17 mouse cellular contexts compared by ENCODE assay signal in genomic region chr3:68564978-68565674, GRCm38 (mm10).
A peak's percentile ranks its signal among the peaks of the same experiment; 100 is the strongest.
DNase-seq lines count a peak whose midpoint lies in the region; ATAC-seq lines count a peak whose summit lies in the region.
"Had no signal": no experiment of that assay in that cellular context is flagged by ENCODE, and none has a peak within 500 bp of the region (broad histone marks: within the 10 kb centered on the region; RNA-seq: fewer than 3 reads in every experiment).

No protein-coding gene starts in this region.

- intact Hi-C loops in left cerebral cortex, postnatal 25 days (cut with DNase I) = no loop called here

- 0 out of 2 replicates have a peak overlapping the region, but pooled peaks have one; percentile 2 for H3K27ac ChIP-seq in heart, embryonic 10.5 days
- no peak overlapping the region for H3K27ac ChIP-seq in midbrain, embryonic 11.5 days (ENCODE audit: low read depth, low read length)
- H3K27ac ChIP-seq in midbrain, embryonic 16.5 days (ENCODE audit: low read length) = no peak overlapping the region
- H3K27ac ChIP-seq in midbrain, embryonic 15.5 days = no peak overlapping the region
- H3K27ac ChIP-seq: kidney, embryonic 15.5 days; liver, embryonic 15.5 days; stomach, postnatal 0 days had no signal

- ATAC-seq in midbrain, embryonic 11.5 days (ENCODE audit: low FRiP score) = peak; percentile 22; the same call in 1 of the 2 replicates
- ATAC-seq in midbrain, embryonic 16.5 days = no peak
- peak; percentile 55; the same call in 1 of the 2 replicates for ATAC-seq in midbrain, embryonic 15.5 days (replicated peaks)
- ATAC-seq: intestine, embryonic 16.5 days had no signal

- H3K4me1 ChIP-seq in heart, embryonic 10.5 days = peaks cover 32% of the 10 kb centered on the region
- no peaks in the 10 kb centered on the region; the same call in none of the 2 replicates for H3K4me1 ChIP-seq in midbrain, embryonic 11.5 days (ENCODE audit: control insufficient read depth, insufficient read depth, low read length)
- peaks cover 4% of the 10 kb centered on the region; the same call in 1 of the 2 replicates for H3K4me1 ChIP-seq in midbrain, embryonic 16.5 days (ENCODE audit: control insufficient read depth, insufficient read depth, low read length)
- H3K4me1 ChIP-seq in midbrain, embryonic 15.5 days = peaks cover 16% of the 10 kb centered on the region
- H3K4me1 ChIP-seq: liver, embryonic 15.5 days had no signal

- no peak overlapping the region for H3K4me3 ChIP-seq in heart, embryonic 10.5 days
- no peak overlapping the region for H3K4me3 ChIP-seq in midbrain, embryonic 11.5 days (ENCODE audit: low read depth, low read length)
- no peak overlapping the region for H3K4me3 ChIP-seq in midbrain, embryonic 16.5 days (ENCODE audit: low read depth, low read length)
- H3K4me3 ChIP-seq in midbrain, embryonic 15.5 days = no peak overlapping the region
- H3K4me3 ChIP-seq: kidney, embryonic 15.5 days; liver, embryonic 15.5 days had no signal

- H3K9me3 ChIP-seq in heart, embryonic 10.5 days = no peaks in the 10 kb centered on the region
- no peaks in the 10 kb centered on the region for H3K9me3 ChIP-seq in midbrain, embryonic 11.5 days (ENCODE audit: control insufficient read depth, low read length)
- H3K9me3 ChIP-seq in midbrain, embryonic 16.5 days (replicated peaks; ENCODE audit: control insufficient read depth, low read length, poor library complexity, severe bottlenecking) = no peaks in the 10 kb centered on the region
- no peaks in the 10 kb centered on the region for H3K9me3 ChIP-seq in midbrain, embryonic 15.5 days
- H3K9me3 ChIP-seq: kidney, embryonic 15.5 days; liver, embryonic 15.5 days had no signal

- H3K36me3 ChIP-seq in heart, embryonic 10.5 days = no peaks in the 10 kb centered on the region
- no peaks in the 10 kb centered on the region for H3K36me3 ChIP-seq in midbrain, embryonic 11.5 days (ENCODE audit: control insufficient read depth, insufficient read depth, low read length)
- no peaks in the 10 kb centered on the region for H3K36me3 ChIP-seq in midbrain, embryonic 16.5 days (ENCODE audit: control insufficient read depth, insufficient read depth, low read length)
- H3K36me3 ChIP-seq in midbrain, embryonic 15.5 days (replicated peaks) = no peaks in the 10 kb centered on the region
- H3K36me3 ChIP-seq: kidney, embryonic 15.5 days; liver, embryonic 15.5 days had no signal

- H3K4me2 ChIP-seq in midbrain, embryonic 11.5 days = no peak overlapping the region
- no peak overlapping the region for H3K4me2 ChIP-seq in midbrain, embryonic 16.5 days (ENCODE audit: low read length)
- no peak overlapping the region for H3K4me2 ChIP-seq in midbrain, embryonic 15.5 days
- H3K4me2 ChIP-seq: kidney, embryonic 15.5 days; liver, embryonic 15.5 days had no signal

- H3K27me3 ChIP-seq in heart, embryonic 10.5 days (ENCODE audit: insufficient read depth, poor library complexity, severe bottlenecking) = no peaks in the 10 kb centered on the region
- H3K27me3 ChIP-seq in midbrain, embryonic 11.5 days (ENCODE audit: control insufficient read depth, insufficient read depth, low read length) = no peaks in the 10 kb centered on the region
- H3K27me3 ChIP-seq in midbrain, embryonic 16.5 days (ENCODE audit: control insufficient read depth, insufficient read depth, low read depth, low read length) = no peaks in the 10 kb centered on the region
- no peaks in the 10 kb centered on the region for H3K27me3 ChIP-seq in midbrain, embryonic 15.5 days (replicated peaks)
- H3K27me3 ChIP-seq: kidney, embryonic 15.5 days; liver, embryonic 15.5 days had no signal

- whole genome bisulfite sequencing in heart, embryonic 10.5 days = 79% methylated on average over 10 of the region's 10 CpGs
- 57% methylated on average over 10 of the region's 10 CpGs for WGBS in midbrain, embryonic 11.5 days
- WGBS in midbrain, embryonic 16.5 days = 44% methylated on average over 10 of the region's 10 CpGs
- WGBS in midbrain, embryonic 15.5 days = 46% methylated on average over 10 of the region's 10 CpGs

- H3K9ac ChIP-seq in midbrain, embryonic 11.5 days (ENCODE audit: low read length) = no peak overlapping the region
- no peak overlapping the region for H3K9ac ChIP-seq in midbrain, embryonic 16.5 days (ENCODE audit: low read depth, low read length)
- no peak overlapping the region for H3K9ac ChIP-seq in midbrain, embryonic 15.5 days
- H3K9ac ChIP-seq: kidney, embryonic 15.5 days; liver, embryonic 15.5 days had no signal

- no peak for DNase-seq in heart, embryonic 10.5 days (ENCODE audit: low spot score)
- DNase-seq in heart, adult 8-10 months (ENCODE audit: low spot score) = no peak
- no peak for DNase-seq in midbrain, embryonic 11.5 days (ENCODE audit: low spot score, missing footprints)
- DNase-seq in ES-CJ7 (ENCODE audit: low read depth, low spot score) = peak; percentile 97
- DNase-seq in left cerebral cortex, postnatal 25 days (ENCODE audit: low spot score in 2 of 2) = no peak
- DNase-seq: cerebellum, adult 8-10 months; gastrocnemius, postnatal 10 days; heart, adult 11 months; heart, postnatal 4 days; kidney, postnatal 4 days; right cerebral cortex, adult 18-20 months had no signal
